Mouse (Mus musculus) lung, embryonic 14.5 days (tissue): ENCODE results near the gene Rab20. TPM values are rescaled to one million over a fixed set of nuclear protein-coding genes. Genes with fewer than 3 reads are reported as not detected.
"Not testable (repeated sequence)": the region's sequence is repeated elsewhere in the genome, so short reads cannot be mapped to it uniquely, and the experiment has no call there.

Source experiments
- ATAC-seq: fragments of 200-750 bp; cut with Nextera tagmentation; 2 replicates; pipeline ENCODE4 v1.8.0; 2017; ENCODE audit warnings: mild to moderate bottlenecking, moderate TSS enrichment, moderate library complexity; ENCODE audit not compliant: insufficient read depth
- DNase-seq: peaks from one replicate; pipeline ENCODE4 v3.0.0-alpha.2; 2015
- H3K27ac ChIP-seq: fragments of 300-500 bp; sonication (generic); 2 replicates; pipeline ENCODE4 v1.5.1; 2014; ENCODE audit warnings: low read depth, mild to moderate bottlenecking, moderate library complexity
- H3K27me3 ChIP-seq: fragments of 300-500 bp; sonication (generic); 2 replicates; pipeline ENCODE4 v1.6.1; 2014; ENCODE audit warnings: low read length, control low read depth; ENCODE audit not compliant: insufficient read depth
- H3K36me3 ChIP-seq: fragments of 300-500 bp; sonication (generic); 2 replicates; pipeline ENCODE4 v1.6.1; 2014; ENCODE audit warnings: control low read depth; ENCODE audit not compliant: insufficient read depth
- H3K4me1 ChIP-seq: fragments of 300-500 bp; sonication (generic); 2 replicates; pipeline ENCODE4 v1.6.1; 2014; ENCODE audit warnings: antibody characterized with exemption, control low read depth; ENCODE audit not compliant: insufficient read depth
- H3K4me2 ChIP-seq: fragments of 300-500 bp; sonication (generic); 2 replicates; pipeline ENCODE4 v1.6.1; 2014; ENCODE audit warnings: mild to moderate bottlenecking
- H3K4me3 ChIP-seq: fragments of 300-500 bp; sonication (generic); 2 replicates; pipeline ENCODE4 v1.5.1; 2014; ENCODE audit warnings: low read depth, low read length
- H3K9ac ChIP-seq: fragments of 300-500 bp; sonication (generic); 2 replicates; pipeline ENCODE4 v1.6.1; 2014
- H3K9me3 ChIP-seq: fragments of 300-500 bp; sonication (generic); 2 replicates; pipeline ENCODE4 v1.6.1; 2016; ENCODE audit warnings: low read depth, low read length, control low read depth
- CTCF ChIP-seq: IDR thresholded peaks from 2 replicates; pipeline ENCODE4 v1.5.1; 2016; ENCODE audit warnings: antibody characterized with exemption, low read depth
- WGBS: fragments of 180-500 bp; shearing (Covaris S2); extraction: QIAGEN DNeasy Blood & Tissue Kit; methylation state at CpG from one replicate; pipeline ENCODE4 v1.1.7; 2014; 5-methylcytosine and 5-hydroxymethylcytosine counted together
- polyA plus RNA-seq: library from polyadenylated mRNA; unstranded; fragments of >200 nt; fragmentation: Nextera tagmentation; extraction: Ambion mirVana; gene quantifications from 2 replicates; pipeline ENCODE4 v1.2.1, GENCODE M21; 2014

The Rab20 gene
- polyA plus RNA-seq, 1 experiment from 2014 or later, result 12.8 TPM

DNA sequence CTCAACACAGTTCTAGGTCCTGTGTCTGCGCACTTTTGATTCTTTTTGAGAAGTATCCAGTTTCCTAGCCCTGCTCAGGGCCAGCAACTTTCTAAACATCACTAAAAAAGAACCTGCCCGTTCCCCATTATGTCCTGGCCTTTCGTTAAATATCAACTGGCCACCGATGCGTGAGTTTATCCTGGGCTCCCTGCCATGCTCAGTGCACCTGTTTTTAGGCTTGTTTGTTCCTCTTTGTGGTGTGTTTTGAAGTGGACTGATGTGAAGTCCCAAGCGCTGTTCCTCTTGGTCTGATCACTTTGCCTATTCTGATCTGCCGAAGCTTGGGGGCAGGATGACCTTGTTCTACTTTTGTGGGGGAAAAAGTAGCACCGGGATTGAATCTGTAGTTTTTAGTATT, 7.2 kb downstream of the Rab20 start:
- ATAC-seq, result no peak

DNA sequence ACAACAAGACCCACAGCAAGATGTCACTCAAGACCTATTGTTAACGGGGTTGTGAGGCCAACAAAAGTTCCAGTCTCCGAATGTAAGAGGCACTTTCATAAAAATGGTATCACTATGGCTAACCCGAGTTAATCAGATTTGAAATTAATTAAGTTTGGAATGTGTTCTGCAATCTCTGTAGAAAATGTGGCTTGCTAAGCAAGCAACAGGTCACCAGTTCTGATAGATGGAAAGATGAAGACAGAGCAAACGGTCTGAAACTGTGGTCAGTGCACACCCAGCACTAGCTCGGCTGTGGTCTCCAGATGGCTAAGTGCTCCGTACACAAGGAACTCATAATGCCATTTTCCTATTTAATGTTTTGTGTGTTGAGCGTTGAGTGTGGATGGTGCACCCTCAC, 7.8 kb downstream of the Rab20 start:
- Histone ChIP-seq H3K9ac (no peak overlapping the region), H3K4me2 (no peak overlapping the region), H3K36me3 (no peaks in the 10 kb centered on the region), H3K4me1 (peaks cover 12% of the 10 kb centered on the region; the same call in 1 of the 2 replicates), H3K27ac (no peak overlapping the region; the same call in 1 of the 2 replicates), H3K4me3 (no peak overlapping the region), H3K27me3 (peaks cover 4% of the 10 kb centered on the region; the same call in 1 of the 2 replicates), H3K9me3 (no peaks in the 10 kb centered on the region)
- ATAC-seq (no peak), DNase-seq (no peak)
- TF ChIP-seq CTCF, result no peak
- WGBS, result 69% methylated on average over 7 of the region's 7 CpGs

More for the DNA sequence above, 7.2 kb downstream of the Rab20 start:
- WGBS, result 48% methylated on average over 8 of the region's 8 CpGs
- no peak for TF ChIP-seq CTCF
- no peaks in the 10 kb centered on the region for H3K36me3 ChIP-seq
- peaks cover 12% of the 10 kb centered on the region; the same call in 1 of the 2 replicates for H3K4me1 ChIP-seq
- H3K27ac ChIP-seq, result no peak overlapping the region
- no peak overlapping the region for H3K4me2 ChIP-seq
- H3K9ac ChIP-seq, result no peak overlapping the region
- no peak for DNase-seq
- no peak overlapping the region for H3K4me3 ChIP-seq
- peaks cover 10% of the 10 kb centered on the region for H3K27me3 ChIP-seq
- H3K9me3 ChIP-seq, result no peaks in the 10 kb centered on the region

DNA sequence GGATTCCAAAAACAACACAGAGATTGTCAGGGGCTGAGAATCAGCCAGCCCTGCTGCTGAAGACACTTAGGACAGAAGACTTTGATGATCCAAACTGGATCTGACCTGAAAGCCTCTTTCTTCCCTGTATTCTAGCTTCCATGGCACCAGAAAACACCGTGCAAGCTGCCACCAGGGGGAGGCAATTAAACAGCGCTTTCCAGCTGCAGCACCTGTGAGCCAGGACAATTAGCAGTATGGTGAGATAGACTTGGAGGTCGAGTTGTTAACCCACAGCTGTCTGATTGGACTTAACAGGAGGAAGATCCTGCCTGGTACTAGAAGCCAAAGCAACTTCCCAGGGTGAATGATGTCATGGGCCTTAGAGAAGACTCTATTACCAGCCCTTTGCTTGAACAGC, 9.4 kb downstream of the Rab20 start:
- ATAC-seq (no peak), DNase-seq (peak; percentile 65)
- peaks cover 12% of the 10 kb centered on the region; the same call in 1 of the 2 replicates for H3K4me1 ChIP-seq
- 7% methylated on average over 3 of the region's 3 CpGs for WGBS
- H3K27ac ChIP-seq, result no peak overlapping the region
- H3K9me3 ChIP-seq, result no peaks in the 10 kb centered on the region
- peak; percentile 78 for TF ChIP-seq CTCF
- H3K27me3 ChIP-seq, result no peaks in the 10 kb centered on the region
- no peaks in the 10 kb centered on the region for H3K36me3 ChIP-seq
- H3K9ac ChIP-seq, result no peak overlapping the region
- H3K4me3 ChIP-seq, result no peak overlapping the region
- H3K4me2 ChIP-seq, result no peak overlapping the region

DNA sequence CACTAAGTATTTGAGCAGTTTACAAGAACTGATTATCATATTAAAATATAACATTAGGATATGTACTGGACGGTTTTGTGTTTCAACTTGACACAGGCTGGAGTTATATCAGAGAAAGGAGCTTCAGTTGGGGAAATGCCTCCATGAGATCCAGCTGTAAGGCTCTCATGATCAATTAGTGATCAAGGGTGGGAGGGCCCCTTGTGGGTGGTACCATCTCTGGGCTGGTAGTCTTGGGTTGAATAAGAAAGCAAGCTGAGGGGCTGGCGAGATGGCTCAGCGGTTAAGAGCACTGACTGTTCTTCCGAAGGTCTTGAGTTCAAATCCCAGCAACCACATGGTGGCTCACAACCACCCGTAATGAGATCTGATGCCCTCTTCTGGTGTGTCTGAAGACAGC, 12.0 kb downstream of the Rab20 start:
- WGBS, result 87% methylated on average over 4 of the region's 5 CpGs
- H3K9ac ChIP-seq, H3K4me1 ChIP-seq, ATAC-seq, H3K27ac ChIP-seq, H3K27me3 ChIP-seq, H3K4me2 ChIP-seq, DNase-seq, H3K9me3 ChIP-seq, H3K4me3 ChIP-seq, H3K36me3 ChIP-seq: not testable (repeated sequence)

DNA sequence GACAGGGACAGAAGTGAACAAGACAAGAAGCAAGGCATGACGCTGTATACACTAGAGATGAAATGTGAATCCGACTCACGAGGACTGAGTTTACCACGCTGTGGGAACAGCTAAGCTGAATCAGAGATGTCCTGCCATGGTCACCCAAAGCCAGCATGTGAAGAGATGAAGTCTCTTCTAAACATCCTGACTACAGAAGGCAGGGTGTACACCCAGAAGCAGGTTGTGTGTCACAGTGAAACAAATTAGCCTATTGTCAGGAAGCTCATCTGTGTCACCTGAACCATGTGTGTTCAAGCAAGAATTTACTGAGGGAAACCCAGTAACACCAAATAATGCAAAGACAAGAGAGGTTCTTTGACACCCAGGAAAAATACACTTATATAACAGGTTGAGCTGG, 12.9 kb downstream of the Rab20 start:
- ATAC-seq, result no peak
- no peaks in the 10 kb centered on the region for H3K9me3 ChIP-seq
- H3K4me1 ChIP-seq, result peaks cover 8% of the 10 kb centered on the region
- H3K27ac ChIP-seq, result no peak overlapping the region
- DNase-seq, result no peak
- no peak for TF ChIP-seq CTCF
- H3K4me3 ChIP-seq, result no peak overlapping the region
- no peak overlapping the region for H3K4me2 ChIP-seq
- H3K36me3 ChIP-seq, result no peaks in the 10 kb centered on the region
- WGBS, result 73% methylated on average over 4 of the region's 4 CpGs
- H3K27me3 ChIP-seq, result no peaks in the 10 kb centered on the region
- no peak overlapping the region for H3K9ac ChIP-seq

DNA sequence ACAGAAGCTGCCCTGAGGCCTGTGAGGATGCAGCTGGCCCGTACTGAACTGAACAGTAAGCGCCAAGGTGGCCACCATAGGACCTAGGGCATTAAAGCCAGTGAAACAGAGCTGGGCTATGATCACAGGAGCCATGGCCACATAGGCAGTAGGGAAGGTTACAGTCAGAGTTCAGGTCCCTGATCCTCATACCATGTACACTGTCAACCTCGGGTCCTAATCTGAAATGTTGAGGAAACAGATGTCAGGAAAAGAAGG, 13.9 kb downstream of the Rab20 start:
- no peak for TF ChIP-seq CTCF
- no peak for DNase-seq
- Histone ChIP-seq H3K36me3 (no peaks in the 10 kb centered on the region), H3K4me3 (no peak overlapping the region), H3K4me2 (no peak overlapping the region), H3K9me3 (no peaks in the 10 kb centered on the region), H3K27me3 (no peaks in the 10 kb centered on the region), H3K4me1 (peaks cover 8% of the 10 kb centered on the region), H3K27ac (no peak overlapping the region), H3K9ac (no peak overlapping the region)
- 62% methylated on average over 3 of the region's 3 CpGs for WGBS
- ATAC-seq, result no peak

DNA sequence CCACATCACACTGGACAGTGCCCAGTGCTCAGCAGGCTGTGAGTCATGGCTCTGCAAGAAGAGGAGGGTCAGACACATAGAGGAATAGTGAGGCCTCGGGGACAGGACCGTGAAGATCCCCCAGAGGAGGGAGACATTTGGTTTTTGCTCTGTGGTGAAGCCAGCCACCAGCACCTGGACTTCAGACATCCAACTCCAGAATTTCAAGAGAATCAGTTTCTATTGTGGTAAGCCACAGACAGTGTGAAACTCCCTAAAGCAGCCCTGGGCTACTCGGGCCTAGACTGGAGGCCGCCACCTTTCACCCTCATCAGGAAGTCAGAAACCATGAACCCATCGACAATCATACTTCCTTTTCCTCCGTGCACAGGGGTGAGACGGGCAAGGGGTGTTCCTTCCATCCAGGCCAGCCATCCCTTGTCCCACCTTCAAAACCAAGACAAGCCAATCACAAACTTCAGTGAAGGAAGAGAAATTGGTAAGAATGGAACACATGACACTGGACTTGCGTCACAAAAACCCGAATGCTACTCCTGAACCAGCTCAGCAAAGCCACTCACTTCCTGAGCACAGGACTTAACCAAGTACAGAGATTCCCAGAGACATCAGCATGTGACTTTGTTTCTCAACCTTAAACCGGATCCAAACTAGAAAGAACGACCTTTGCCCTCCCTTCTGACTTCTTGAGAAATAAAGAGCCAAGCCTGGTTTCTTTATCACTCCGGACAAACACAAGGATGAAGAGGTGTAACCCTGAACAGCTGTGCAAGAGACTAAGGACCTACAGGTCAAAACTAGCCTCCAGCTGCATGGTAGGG, 14.4 kb downstream of the Rab20 start:
- H3K4me3 ChIP-seq, result no peak overlapping the region
- no peak overlapping the region for H3K4me2 ChIP-seq
- no peaks in the 10 kb centered on the region for H3K36me3 ChIP-seq
- no peak for TF ChIP-seq CTCF
- DNase-seq, result no peak
- WGBS, result 67% methylated on average over 12 of the region's 12 CpGs
- no peaks in the 10 kb centered on the region for H3K9me3 ChIP-seq
- H3K4me1 ChIP-seq, result peaks cover 9% of the 10 kb centered on the region
- no peaks in the 10 kb centered on the region for H3K27me3 ChIP-seq
- no peak for ATAC-seq
- no peak overlapping the region for H3K27ac ChIP-seq
- no peak overlapping the region for H3K9ac ChIP-seq
